Mouse (Mus musculus) midbrain, embryonic 10.5 days (tissue): ENCODE results near the gene Mfap1a. TPM values are rescaled to one million over a fixed set of nuclear protein-coding genes. Genes with fewer than 3 reads are reported as not detected.
"Not testable (repeated sequence)": the region's sequence is repeated elsewhere in the genome, so short reads cannot be mapped to it uniquely, and the experiment has no call there.

ENCODE experiments used
- DNase-seq: peaks from one replicate; pipeline ENCODE4 v3.0.0-alpha.2; 2017; ENCODE audit warnings: low spot score
- H3K27ac ChIP-seq: fragments of 300-500 bp; sonication (generic); replicated peaks from 2 replicates; pipeline ENCODE4 v1.5.1; 2016; ENCODE audit warnings: mild to moderate bottlenecking
- H3K27me3 ChIP-seq: fragments of 300-500 bp; sonication (generic); 2 replicates; pipeline ENCODE4 v1.6.1; 2016; ENCODE audit warnings: low read depth, mild to moderate bottlenecking; ENCODE audit not compliant: poor library complexity, severe bottlenecking
- H3K36me3 ChIP-seq: fragments of 300-500 bp; sonication (generic); 2 replicates; pipeline ENCODE4 v1.6.1; 2016; ENCODE audit warnings: mild to moderate bottlenecking, moderate library complexity
- H3K4me1 ChIP-seq: fragments of 300-500 bp; sonication (generic); 2 replicates; pipeline ENCODE4 v1.6.1; 2016
- H3K4me3 ChIP-seq: fragments of 300-500 bp; sonication (generic); 2 replicates; pipeline ENCODE4 v1.5.1; 2016; ENCODE audit warnings: mild to moderate bottlenecking, moderate library complexity
- H3K9me3 ChIP-seq: fragments of 300-500 bp; sonication (generic); replicated peaks from 2 replicates; pipeline ENCODE4 v1.6.1; 2016; ENCODE audit warnings: mild to moderate bottlenecking
- WGBS: fragments of 180-500 bp; shearing (Covaris S2); methylation state at CpG from one replicate; pipeline ENCODE4 v1.1.7; 2016; 5-methylcytosine and 5-hydroxymethylcytosine counted together
- polyA plus RNA-seq: library from polyadenylated mRNA; unstranded; fragments of >200 nt; fragmentation: Nextera tagmentation; extraction: Ambion mirVana; gene quantifications from 2 replicates; pipeline ENCODE4 v1.2.1, GENCODE M21; 2016

Gene Mfap1a
- polyA plus RNA-seq, 1 experiment from 2014 or later: 26.4 TPM

DNA sequence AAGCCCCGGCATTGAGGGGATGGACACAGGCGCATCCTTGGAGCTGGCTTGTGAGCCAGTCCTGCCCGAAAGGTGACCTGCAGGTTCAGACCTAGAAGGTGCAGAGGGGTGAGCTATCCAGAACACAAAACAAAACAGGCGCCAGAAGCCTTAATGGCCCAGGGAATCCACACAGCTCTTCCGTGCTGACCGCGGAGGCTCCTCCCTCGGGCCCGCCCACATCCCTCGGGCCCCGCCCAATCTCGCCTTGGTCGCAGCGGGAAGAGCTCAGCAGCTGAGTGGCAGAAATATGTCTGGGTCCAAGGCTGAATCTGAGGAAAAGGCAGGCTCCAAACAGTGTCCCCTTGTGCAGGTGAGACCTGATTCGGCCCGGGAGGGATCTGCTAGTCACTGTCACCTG is 3.1 kb upstream of the Mfap1a start:
- peaks cover 28% of the 10 kb centered on the region for H3K4me1 ChIP-seq
- peaks cover 62% of the 10 kb centered on the region for H3K36me3 ChIP-seq
- peak overlapping the region; percentile 66 for H3K4me3 ChIP-seq
- H3K27me3 ChIP-seq: no peaks in the 10 kb centered on the region
- H3K9me3 ChIP-seq: no peaks in the 10 kb centered on the region
- 18% methylated on average over 16 of the region's 16 CpGs for WGBS
- DNase-seq: peak; percentile 51
- H3K27ac ChIP-seq: peak overlapping the region; percentile 64; the same call in 1 of the 2 replicates

DNA sequence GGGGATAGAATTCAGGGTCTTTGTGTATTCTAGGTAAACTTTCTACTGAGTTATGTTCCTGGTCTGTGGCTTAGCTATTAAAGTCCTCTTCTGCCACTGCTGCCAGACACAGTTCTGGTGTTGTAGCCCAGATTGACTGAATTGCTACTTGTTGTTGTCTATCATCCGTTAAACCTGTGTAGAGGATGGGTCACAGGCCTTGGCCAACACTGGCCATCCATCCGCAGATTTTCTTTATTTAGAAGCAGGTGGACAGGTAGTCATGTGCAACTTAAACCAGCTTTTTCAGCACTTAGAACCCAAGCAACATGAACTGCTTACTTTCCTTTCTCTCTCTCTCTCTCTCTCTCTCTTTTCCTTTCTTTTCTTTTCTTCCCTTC is 1.5 kb upstream of the Mfap1a start:
- no peak for DNase-seq
- Histone ChIP-seq H3K9me3 (no peaks in the 10 kb centered on the region), H3K4me1 (peaks cover 28% of the 10 kb centered on the region), H3K4me3 (peak overlapping the region; percentile 66), H3K36me3 (peaks cover 58% of the 10 kb centered on the region), H3K27ac (peak overlapping the region; percentile 81; the same call in 1 of the 2 replicates), H3K27me3 (no peaks in the 10 kb centered on the region)
- WGBS: 88% methylated on average over 2 of the region's 2 CpGs

DNA sequence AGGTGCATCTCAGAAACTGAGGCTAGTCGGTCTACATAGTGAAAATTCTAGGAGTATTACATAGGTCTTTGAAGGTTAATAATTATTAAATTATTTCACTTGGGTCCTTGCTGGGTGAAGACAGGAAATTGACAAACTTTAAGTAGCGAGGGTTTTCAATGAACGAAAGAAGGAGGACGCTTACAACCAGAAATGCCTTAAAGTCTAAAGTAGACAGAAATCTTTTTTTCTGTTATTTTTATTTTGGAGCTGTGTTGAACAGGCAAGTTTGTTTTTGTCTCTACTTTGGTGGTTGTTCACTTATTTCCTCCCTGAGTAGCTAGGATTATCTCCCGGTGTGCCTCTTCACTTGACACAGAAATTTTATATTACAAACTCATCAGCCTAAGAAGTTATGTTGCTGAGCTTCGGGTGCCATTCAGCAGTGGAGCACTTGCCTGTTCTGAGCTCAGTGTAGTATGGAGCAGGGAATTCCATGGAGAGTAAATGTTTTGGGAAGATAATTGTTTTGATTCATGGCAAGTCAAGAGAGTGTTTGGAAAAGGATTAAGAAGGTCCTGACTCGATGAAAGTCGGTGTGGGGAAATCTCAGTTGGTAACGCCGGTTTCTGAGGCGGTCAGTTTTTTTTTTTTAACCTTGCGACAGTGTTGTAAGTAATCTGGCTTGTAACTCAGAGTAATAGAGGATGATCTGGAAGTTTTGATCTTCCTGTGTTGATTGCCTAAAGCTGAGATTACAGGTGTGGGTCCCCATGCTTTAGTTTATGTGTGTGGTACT is 897 bp upstream of the Mfap1a start:
- no peak for DNase-seq
- peaks cover 28% of the 10 kb centered on the region for H3K4me1 ChIP-seq
- peak overlapping the region; percentile 66 for H3K4me3 ChIP-seq
- WGBS: 28% methylated on average over 12 of the region's 12 CpGs
- peak overlapping the region; percentile 81 for H3K27ac ChIP-seq
- no peaks in the 10 kb centered on the region for H3K9me3 ChIP-seq
- no peaks in the 10 kb centered on the region for H3K27me3 ChIP-seq
- peaks cover 54% of the 10 kb centered on the region for H3K36me3 ChIP-seq

DNA sequence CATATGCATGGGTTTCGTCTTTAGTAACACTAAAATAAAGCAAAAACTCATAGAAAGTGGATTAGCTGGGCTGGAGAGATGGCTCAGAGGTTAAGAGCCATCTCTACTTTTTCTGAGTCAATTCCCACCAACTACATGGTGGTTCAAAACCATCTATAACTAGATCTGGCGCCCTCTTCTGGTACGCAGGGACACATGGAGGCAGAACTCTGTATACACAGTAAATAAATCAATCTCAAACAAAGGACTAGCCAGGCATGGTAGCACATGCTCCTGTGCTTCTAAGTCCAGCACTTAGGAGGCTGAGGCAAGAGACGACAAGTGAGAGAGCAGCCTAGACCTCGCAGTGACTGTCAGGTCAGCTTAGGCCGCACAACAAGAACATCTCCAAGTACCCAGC is 4.9 kb downstream of the Mfap1a start:
- DNase-seq, H3K4me1 ChIP-seq, H3K27me3 ChIP-seq, H3K4me3 ChIP-seq, H3K9me3 ChIP-seq, H3K27ac ChIP-seq: not testable (repeated sequence)
- 72% methylated on average over 4 of the region's 6 CpGs for WGBS
- H3K36me3 ChIP-seq: peaks cover 15% of the 10 kb centered on the region

DNA sequence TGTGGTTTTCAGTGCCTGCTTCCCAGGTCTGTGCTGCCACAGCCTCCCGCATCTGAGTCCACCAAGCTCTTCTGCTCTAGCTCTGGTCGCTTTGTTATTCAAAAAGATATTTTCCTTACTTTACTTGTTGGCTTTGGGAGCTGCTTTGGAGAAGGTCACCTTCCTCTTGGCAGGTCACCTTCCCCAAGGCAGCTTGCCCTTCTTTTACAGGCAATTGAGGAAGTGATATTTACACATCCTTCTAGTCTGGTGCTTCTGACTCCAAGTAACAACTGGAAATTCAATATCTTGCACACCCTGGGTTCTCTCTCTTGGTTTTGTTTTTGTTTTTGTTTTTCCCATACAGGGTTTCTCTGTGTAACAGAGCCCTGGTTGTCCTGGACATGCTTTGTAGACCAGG is 22.1 kb downstream of the Mfap1a start:
- DNase-seq, H3K9me3 ChIP-seq, H3K27me3 ChIP-seq, H3K27ac ChIP-seq, H3K4me3 ChIP-seq, H3K4me1 ChIP-seq, H3K36me3 ChIP-seq: not testable (repeated sequence)
- 85% methylated on average over 2 of the region's 2 CpGs for WGBS

DNA sequence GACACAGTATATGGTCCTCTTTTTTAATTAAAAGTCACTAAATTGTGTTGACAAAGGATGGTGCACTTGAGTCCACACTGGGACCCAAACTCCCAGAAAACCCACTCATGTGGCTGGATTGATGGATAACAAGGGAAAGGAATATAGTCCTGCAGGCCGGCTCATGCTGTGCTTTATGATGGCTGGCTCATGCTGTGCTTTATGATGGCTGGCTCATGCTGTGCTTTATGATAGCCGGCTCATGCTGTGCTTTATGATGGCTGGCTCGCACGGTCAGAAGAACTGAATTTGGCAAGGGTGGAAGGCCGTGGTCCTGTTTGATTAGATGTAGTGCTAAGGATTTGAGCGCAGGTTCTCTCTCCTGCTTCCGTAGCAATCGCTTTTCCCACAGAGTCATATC is 22.9 kb downstream of the Mfap1a start:
- H3K4me1 ChIP-seq: no peaks in the 10 kb centered on the region
- H3K27me3 ChIP-seq: no peaks in the 10 kb centered on the region
- H3K4me3 ChIP-seq: no peak overlapping the region
- H3K9me3 ChIP-seq: no peaks in the 10 kb centered on the region
- no peaks in the 10 kb centered on the region for H3K36me3 ChIP-seq
- H3K27ac ChIP-seq: no peak overlapping the region
- WGBS: 59% methylated on average over 8 of the region's 8 CpGs
- no peak for DNase-seq

DNA sequence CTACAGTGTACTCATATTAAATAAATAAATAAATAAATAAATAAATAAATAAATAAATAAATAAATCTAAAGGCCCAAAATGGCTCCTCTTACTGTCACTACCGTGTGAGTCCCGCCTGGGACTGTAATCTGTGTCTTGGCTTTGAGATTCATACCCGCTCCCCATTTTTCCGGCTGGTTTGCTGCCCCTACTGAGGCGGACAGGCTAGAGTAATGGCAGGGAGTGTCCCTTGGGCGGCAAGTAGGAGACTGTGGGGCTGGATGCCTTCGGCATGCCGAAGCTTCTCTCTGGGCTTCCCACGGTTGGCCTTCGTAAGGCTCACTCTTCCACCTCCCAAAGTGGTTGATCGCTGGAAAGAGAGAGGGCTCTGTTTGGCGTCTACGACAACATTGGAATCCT is 25.5 kb downstream of the Mfap1a start:
- H3K4me1 ChIP-seq, H3K27me3 ChIP-seq, DNase-seq, H3K9me3 ChIP-seq, H3K36me3 ChIP-seq, H3K4me3 ChIP-seq, H3K27ac ChIP-seq: not testable (repeated sequence)
- 88% methylated on average over 13 of the region's 13 CpGs for WGBS

DNA sequence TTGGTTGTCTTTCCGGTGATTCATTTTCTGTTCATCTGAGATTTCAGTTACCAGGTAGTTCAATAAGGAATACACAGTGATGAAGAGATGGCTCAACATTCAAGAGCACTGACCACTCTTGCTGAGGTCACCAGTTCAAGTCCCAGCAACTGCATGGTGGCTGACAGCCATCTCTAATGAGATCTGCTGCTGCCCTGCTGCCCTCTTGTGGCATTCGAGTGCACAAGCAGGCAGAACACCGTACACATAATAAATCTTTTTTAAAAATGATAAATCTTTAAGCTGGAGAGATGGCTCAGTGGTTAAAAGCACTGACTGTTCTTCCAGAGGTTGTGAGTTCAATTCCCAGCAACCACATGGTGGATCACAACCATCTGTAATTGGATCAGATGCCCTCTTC is 26.0 kb downstream of the Mfap1a start:
- no peaks in the 10 kb centered on the region for H3K36me3 ChIP-seq
- no peaks in the 10 kb centered on the region for H3K4me1 ChIP-seq
- no peaks in the 10 kb centered on the region for H3K27me3 ChIP-seq
- WGBS: 64% methylated on average over 3 of the region's 3 CpGs
- H3K9me3 ChIP-seq: no peaks in the 10 kb centered on the region
- H3K4me3 ChIP-seq: no peak overlapping the region
- H3K27ac ChIP-seq: no peak overlapping the region
- DNase-seq: peak; percentile 20

DNA sequence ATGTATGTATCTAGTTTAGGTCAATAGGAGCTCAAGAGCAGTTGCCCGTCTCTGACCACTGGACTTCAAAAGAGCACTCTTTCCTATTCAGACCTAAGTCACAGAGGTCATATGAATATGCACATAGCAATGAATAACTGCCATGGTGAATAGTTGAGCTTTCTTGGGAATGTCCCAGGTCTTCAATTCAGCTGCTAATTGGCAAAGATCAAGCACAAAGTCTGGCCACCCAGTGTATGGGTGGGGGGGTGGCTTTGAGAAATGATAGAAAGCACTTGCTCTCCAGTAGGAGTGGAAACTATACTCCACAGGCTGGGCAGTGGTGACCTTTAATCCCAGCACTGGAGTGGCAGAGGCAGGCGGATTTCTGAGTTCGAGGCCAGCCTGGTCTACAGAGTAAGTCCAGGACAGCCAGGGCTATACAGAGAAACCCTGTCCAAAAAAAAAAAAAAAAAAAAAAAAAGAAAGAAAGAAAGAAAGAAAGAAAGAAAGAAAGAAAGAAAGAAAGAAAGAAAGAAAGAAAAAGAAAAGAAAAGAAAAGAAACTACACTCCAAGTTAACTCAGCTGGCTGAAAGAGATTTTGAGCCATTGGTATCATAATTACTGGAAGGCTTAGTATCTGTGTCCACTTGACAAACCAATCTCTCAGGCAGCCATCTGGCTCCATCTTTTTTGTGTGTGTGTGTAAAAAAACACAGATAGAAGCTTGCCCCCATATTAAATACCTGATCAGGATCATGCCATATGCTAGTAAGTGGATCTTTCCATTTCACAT is 28.8 kb downstream of the Mfap1a start:
- H3K4me1 ChIP-seq: peaks cover 4% of the 10 kb centered on the region; the same call in 1 of the 2 replicates

DNA sequence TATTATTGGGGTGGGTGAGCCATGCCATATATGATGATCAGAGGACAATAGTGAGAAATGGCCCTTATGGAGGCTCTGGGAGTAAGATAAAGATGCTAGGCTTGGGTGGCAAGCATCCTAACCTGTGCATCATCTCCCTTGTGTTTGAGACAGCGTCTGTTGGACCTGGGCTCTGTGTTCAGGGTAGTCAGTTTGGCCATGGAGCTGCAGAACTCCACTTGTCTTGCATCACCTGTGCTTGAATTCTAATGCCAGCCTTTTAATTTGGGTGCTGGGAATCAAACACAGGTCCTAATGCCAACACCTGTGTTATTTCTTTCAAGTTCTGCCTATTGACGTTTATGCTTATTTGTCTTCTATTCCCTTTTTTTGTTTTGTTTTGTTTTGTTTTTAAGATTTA is 31.2 kb downstream of the Mfap1a start:
- not testable (repeated sequence) for H3K27ac ChIP-seq, H3K4me1 ChIP-seq, H3K9me3 ChIP-seq, H3K4me3 ChIP-seq, DNase-seq, H3K27me3 ChIP-seq
- 97% methylated on average over 2 of the region's 2 CpGs for WGBS
- peaks cover 11% of the 10 kb centered on the region for H3K36me3 ChIP-seq

More for the DNA sequence above, 28.8 kb downstream of the Mfap1a start:
- no peak overlapping the region for H3K27ac ChIP-seq
- H3K36me3 ChIP-seq: no peaks in the 10 kb centered on the region
- no peaks in the 10 kb centered on the region for H3K27me3 ChIP-seq
- no peak for DNase-seq
- WGBS: 86% methylated on average over 3 of the region's 3 CpGs
- no peak overlapping the region for H3K4me3 ChIP-seq
- no peaks in the 10 kb centered on the region for H3K9me3 ChIP-seq

DNA sequence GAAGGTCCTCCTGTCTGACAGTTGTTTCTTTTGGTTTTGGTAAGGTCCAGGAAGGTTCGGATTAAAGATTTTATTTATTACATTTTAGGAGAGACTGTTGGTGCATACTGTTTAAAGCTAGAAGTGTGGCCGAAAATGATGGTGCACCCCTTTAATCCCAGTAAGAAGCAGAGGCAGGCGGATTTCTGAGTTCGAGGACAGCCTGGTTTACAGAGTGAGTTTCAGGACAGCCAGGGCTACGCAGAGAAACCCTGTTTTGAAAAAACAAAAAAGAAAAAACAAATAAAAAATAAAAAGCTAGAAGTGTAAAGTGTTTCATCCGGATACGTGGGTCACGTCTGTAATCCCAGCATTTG is 32.3 kb downstream of the Mfap1a start:
- Histone ChIP-seq H3K27ac (peak overlapping the region; percentile 59; the same call in 1 of the 2 replicates), H3K4me3 (peak overlapping the region; percentile 66), H3K9me3 (no peaks in the 10 kb centered on the region), H3K36me3 (peaks cover 14% of the 10 kb centered on the region), H3K4me1 (peaks cover 4% of the 10 kb centered on the region; the same call in 1 of the 2 replicates), H3K27me3 (no peaks in the 10 kb centered on the region)
- DNase-seq: no peak
- WGBS: 41% methylated on average over 8 of the region's 8 CpGs

DNA sequence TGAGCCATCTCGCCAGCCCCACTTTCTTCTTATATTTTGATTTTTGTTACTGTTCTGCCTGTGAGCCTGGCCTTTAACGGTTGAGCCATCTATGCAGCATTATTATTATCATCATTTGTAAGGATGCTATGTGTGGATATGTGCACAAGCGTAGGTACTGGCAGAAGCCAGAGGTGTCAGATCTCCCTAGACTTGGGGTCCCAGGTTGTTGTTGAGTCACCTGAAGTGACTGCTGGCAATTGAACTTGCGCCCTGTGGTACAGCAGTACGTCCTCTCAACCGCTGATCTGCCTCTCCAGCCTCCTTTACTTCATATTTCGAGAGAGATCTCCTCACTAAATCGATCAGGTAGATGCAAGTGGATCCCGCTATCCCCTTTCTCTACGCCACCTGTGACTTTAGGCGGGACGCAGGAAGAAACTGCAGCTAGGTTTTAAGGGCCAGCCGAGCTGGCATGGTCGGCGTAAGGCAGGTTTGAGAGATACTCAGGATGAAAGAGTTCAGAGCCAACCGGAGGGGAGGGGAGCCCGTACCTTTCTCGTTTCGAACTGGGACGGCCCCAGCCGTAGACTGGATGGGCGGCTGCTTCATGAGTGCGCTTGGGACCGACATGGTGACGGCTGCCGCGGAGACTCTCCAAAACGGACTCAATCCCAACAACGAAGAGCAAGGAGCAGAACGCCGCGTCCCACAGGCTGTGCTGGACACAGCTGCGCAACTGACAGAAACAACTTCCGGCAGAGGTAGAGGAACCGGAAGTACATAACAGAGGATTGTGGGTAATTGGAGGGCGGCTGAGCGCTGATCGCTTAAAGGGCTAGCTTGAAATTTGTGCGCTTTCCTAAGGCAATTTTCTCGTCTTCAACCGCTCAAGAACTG is 32.9 kb downstream of the Mfap1a start, which contains the start of gene Mfap1b:
TSS of gene Mfap1b (minus strand) at position 767 of the 879 bp plus-strand sequence.
- Histone ChIP-seq H3K4me3 (peak within 1 kb of the TSS; percentile 66), H3K27ac (peak within 1 kb of the TSS; percentile 59; the same call in 1 of the 2 replicates), H3K36me3 (peaks cover 14% of the 10 kb centered on the region)
- 6% methylated on average over 41 of the region's 41 CpGs for WGBS
- DNase-seq: peak; percentile 79
- not testable (repeated sequence) for H3K4me1 ChIP-seq, H3K27me3 ChIP-seq, H3K9me3 ChIP-seq
